Mouse (Mus musculus) limb, embryonic 11.5 days (tissue): ENCODE data around the gene Gpr4. TPM values are rescaled to one million over a fixed set of nuclear protein-coding genes. Genes with fewer than 3 reads are reported as not detected.

Experiments
- ATAC-seq: fragments of 200-750 bp; cut with Nextera tagmentation; 2 replicates; pipeline ENCODE4 v1.8.0; 2017; ENCODE audit warnings: low read depth; ENCODE audit not compliant: insufficient number of reproducible peaks, low FRiP score, low TSS enrichment
- DNase-seq: peaks from one replicate; pipeline ENCODE4 v3.0.0-alpha.2; 2015; ENCODE audit warnings: low spot score
- H3K27ac ChIP-seq: fragments of 300-500 bp; sonication (generic); replicated peaks from 2 replicates; pipeline ENCODE4 v1.5.1; 2014; ENCODE audit warnings: low read depth, mild to moderate bottlenecking, low read length
- H3K27me3 ChIP-seq: fragments of 300-500 bp; sonication (generic); 2 replicates; pipeline ENCODE4 v1.6.1; 2014; ENCODE audit warnings: mild to moderate bottlenecking, low read length, mixed read lengths; ENCODE audit not compliant: control insufficient read depth, insufficient read depth
- H3K36me3 ChIP-seq: fragments of 300-500 bp; sonication (generic); 2 replicates; pipeline ENCODE4 v1.6.1; 2014; ENCODE audit warnings: mild to moderate bottlenecking, low read length, moderate library complexity, mixed read lengths; ENCODE audit not compliant: control insufficient read depth, insufficient read depth
- H3K4me1 ChIP-seq: fragments of 300-500 bp; sonication (generic); 2 replicates; pipeline ENCODE4 v1.6.1; 2014; ENCODE audit warnings: low read length, mixed read lengths; ENCODE audit not compliant: control insufficient read depth, insufficient read depth
- H3K4me2 ChIP-seq: fragments of 300-500 bp; sonication (generic); 2 replicates; pipeline ENCODE4 v1.6.1; 2014; ENCODE audit warnings: low read depth, mild to moderate bottlenecking, moderate library complexity; ENCODE audit not compliant: severe bottlenecking
- H3K4me3 ChIP-seq: fragments of 300-500 bp; sonication (generic); 2 replicates; pipeline ENCODE4 v1.5.1; 2014; ENCODE audit warnings: low read depth, low read length
- H3K9ac ChIP-seq: fragments of 300-500 bp; sonication (generic); 2 replicates; pipeline ENCODE4 v1.6.1; 2014; ENCODE audit warnings: mild to moderate bottlenecking, low read length
- H3K9me3 ChIP-seq: fragments of 300-500 bp; sonication (generic); 2 replicates; pipeline ENCODE4 v1.6.1; 2016; ENCODE audit warnings: low read length; ENCODE audit not compliant: control insufficient read depth
- WGBS: fragments of 180-500 bp; shearing (Covaris S2); extraction: QIAGEN DNeasy Blood & Tissue Kit; methylation state at CpG from one replicate; pipeline ENCODE4 v1.1.7; 2014; 5-methylcytosine and 5-hydroxymethylcytosine counted together
- polyA plus RNA-seq: library from polyadenylated mRNA; unstranded; fragments of >200 nt; fragmentation: Nextera tagmentation; extraction: Ambion mirVana; gene quantifications from 2 replicates; pipeline ENCODE4 v1.2.1, GENCODE M21; 2014

Gene Gpr4
- polyA plus RNA-seq, 1 experiment from 2014 or later = 10.5 TPM

GRCm38 (mm10) chr7:19179173-19179572, 33.2 kb upstream of the Gpr4 start:
- Histone ChIP-seq H3K9ac (no peak overlapping the region), H3K9me3 (no peaks in the 10 kb centered on the region), H3K4me3 (peak overlapping the region; percentile 17), H3K27ac (no peak overlapping the region), H3K4me1 (peaks cover 10% of the 10 kb centered on the region; the same call in 1 of the 2 replicates), H3K4me2 (peak overlapping the region; percentile 42), H3K27me3 (peaks cover 51% of the 10 kb centered on the region), H3K36me3 (no peaks in the 10 kb centered on the region)
- under 1% methylated on average over 32 of the region's 32 CpGs for WGBS
- peak; percentile 80 for DNase-seq
- ATAC-seq = no peak

- 0 out of 2 replicates have a peak overlapping the region, but pooled peaks have one; percentile 23 for H3K9ac ChIP-seq
- ATAC-seq = no peak
- WGBS = 39% methylated on average over 6 of the region's 6 CpGs
- H3K4me3 ChIP-seq = no peak overlapping the region
- H3K36me3 ChIP-seq = no peaks in the 10 kb centered on the region
- peak overlapping the region; percentile 42; the same call in 1 of the 2 replicates for H3K4me2 ChIP-seq
- H3K9me3 ChIP-seq = no peaks in the 10 kb centered on the region
- peaks cover 10% of the 10 kb centered on the region; the same call in 1 of the 2 replicates for H3K4me1 ChIP-seq
- no peak overlapping the region for H3K27ac ChIP-seq
- H3K27me3 ChIP-seq = peaks cover 51% of the 10 kb centered on the region
- no peak for DNase-seq
Measured at GRCm38 (mm10) chr7:19179936-19180335, 32.4 kb upstream of the Gpr4 start.

GRCm38 (mm10) chr7:19180862-19181429, 31.4 kb upstream of the Gpr4 start:
- Histone ChIP-seq H3K36me3 (no peaks in the 10 kb centered on the region; the same call in 1 of the 2 replicates), H3K27ac (no peak overlapping the region), H3K4me1 (peaks cover 10% of the 10 kb centered on the region; the same call in 1 of the 2 replicates), H3K27me3 (peaks cover 44% of the 10 kb centered on the region), H3K4me3 (peak overlapping the region; percentile 45), H3K4me2 (peak overlapping the region; percentile 79), H3K9ac (peak overlapping the region; percentile 46), H3K9me3 (no peaks in the 10 kb centered on the region)
- DNase-seq = peak; percentile 71
- whole genome bisulfite sequencing = 1% methylated on average over 27 of the region's 27 CpGs
- 0 out of 2 replicates have a peak, but pooled peaks have one; percentile 32 for ATAC-seq

- ATAC-seq (no peak), DNase-seq (no peak)
- Histone ChIP-seq H3K9ac (no peak overlapping the region), H3K9me3 (no peaks in the 10 kb centered on the region), H3K27ac (no peak overlapping the region), H3K27me3 (peaks cover 12% of the 10 kb centered on the region), H3K4me3 (no peak overlapping the region), H3K36me3 (no peaks in the 10 kb centered on the region; the same call in 1 of the 2 replicates), H3K4me1 (peaks cover 6% of the 10 kb centered on the region; the same call in 1 of the 2 replicates), H3K4me2 (no peak overlapping the region)
- 89% methylated on average over 2 of the region's 2 CpGs for WGBS
Measured at GRCm38 (mm10) chr7:19184250-19184649, 28.1 kb upstream of the Gpr4 start.

GRCm38 (mm10) chr7:19184758-19185157, 27.6 kb upstream of the Gpr4 start:
- no peak overlapping the region for H3K9ac ChIP-seq
- H3K4me2 ChIP-seq = no peak overlapping the region
- no peaks in the 10 kb centered on the region for H3K9me3 ChIP-seq
- H3K4me1 ChIP-seq = peaks cover 5% of the 10 kb centered on the region; the same call in 1 of the 2 replicates
- H3K27ac ChIP-seq = no peak overlapping the region
- ATAC-seq (no peak), DNase-seq (no peak)
- no peak overlapping the region for H3K4me3 ChIP-seq
- no peaks in the 10 kb centered on the region; the same call in 1 of the 2 replicates for H3K36me3 ChIP-seq
- peaks cover 7% of the 10 kb centered on the region for H3K27me3 ChIP-seq
- 89% methylated on average over 6 of the region's 6 CpGs for WGBS

- H3K9me3 ChIP-seq = peaks cover 6% of the 10 kb centered on the region; the same call in 1 of the 2 replicates
- H3K36me3 ChIP-seq = peaks cover 9% of the 10 kb centered on the region
- H3K9ac ChIP-seq = no peak overlapping the region
- H3K4me3 ChIP-seq = no peak overlapping the region
- no peak overlapping the region for H3K27ac ChIP-seq
- no peaks in the 10 kb centered on the region for H3K27me3 ChIP-seq
- DNase-seq = no peak
- no peak overlapping the region for H3K4me2 ChIP-seq
- WGBS = 95% methylated on average over 4 of the region's 4 CpGs
- no peak for ATAC-seq
- H3K4me1 ChIP-seq = no peaks in the 10 kb centered on the region
Measured at GRCm38 (mm10) chr7:19194676-19195075, 17.7 kb upstream of the Gpr4 start.

GRCm38 (mm10) chr7:19196676-19197075, 15.7 kb upstream of the Gpr4 start:
- Histone ChIP-seq H3K27me3 (no peaks in the 10 kb centered on the region), H3K27ac (no peak overlapping the region), H3K9ac (no peak overlapping the region), H3K4me3 (no peak overlapping the region), H3K4me2 (no peak overlapping the region), H3K36me3 (peaks cover 9% of the 10 kb centered on the region), H3K4me1 (no peaks in the 10 kb centered on the region), H3K9me3 (peaks cover 6% of the 10 kb centered on the region; the same call in 1 of the 2 replicates)
- WGBS = 62% methylated on average over 6 of the region's 6 CpGs
- DNase-seq (peak; percentile 46), ATAC-seq (no peak)

GRCm38 (mm10) chr7:19197985-19198384, 14.4 kb upstream of the Gpr4 start:
- Histone ChIP-seq H3K4me2 (no peak overlapping the region), H3K27me3 (no peaks in the 10 kb centered on the region), H3K9me3 (peaks cover 6% of the 10 kb centered on the region; the same call in 1 of the 2 replicates), H3K36me3 (peaks cover 9% of the 10 kb centered on the region), H3K4me1 (no peaks in the 10 kb centered on the region), H3K4me3 (no peak overlapping the region), H3K27ac (no peak overlapping the region), H3K9ac (no peak overlapping the region)
- 26% methylated on average over 2 of the region's 2 CpGs for WGBS
- ATAC-seq (no peak), DNase-seq (peak; percentile 52)
